ENCODE assay signal across 11 mouse cellular contexts in genomic region chr12:25160990-25161843, GRCm38 (mm10).
DNase-seq lines count a peak whose midpoint lies in the region; ATAC-seq lines count a peak whose summit lies in the region.
"Had no signal": no experiment of that assay in that cellular context is flagged by ENCODE, and none has a peak within 500 bp of the region (broad histone marks: within the 10 kb centered on the region; RNA-seq: fewer than 3 reads in every experiment).

No protein-coding gene starts in this region.

- intact Hi-C loops in left cerebral cortex, postnatal 36 days (cut with DNase I): loop anchor here (5.0 kb wide), 1 partner anchor 64 kb away; the partner anchor contains the start of gene Id2

- peaks cover 55% of the 10 kb centered on the region for H3K4me1 ChIP-seq in kidney, embryonic 15.5 days
- H3K4me1 ChIP-seq in forebrain, embryonic 15.5 days: no peaks in the 10 kb centered on the region

- no peak overlapping the region for H3K4me3 ChIP-seq in kidney, embryonic 15.5 days (replicated peaks)
- H3K4me3 ChIP-seq in forebrain, embryonic 15.5 days: no peak overlapping the region
- H3K4me3 ChIP-seq: embryonic facial prominence, embryonic 13.5 days; hindbrain, embryonic 12.5 days; limb, embryonic 15.5 days had no signal

- H3K36me3 ChIP-seq in kidney, embryonic 15.5 days: no peaks in the 10 kb centered on the region
- no peaks in the 10 kb centered on the region for H3K36me3 ChIP-seq in forebrain, embryonic 15.5 days
- H3K36me3 ChIP-seq: embryonic facial prominence, embryonic 13.5 days; hindbrain, embryonic 12.5 days; limb, embryonic 15.5 days had no signal

- H3K9me3 ChIP-seq in kidney, embryonic 15.5 days (replicated peaks): no peaks in the 10 kb centered on the region
- H3K9me3 ChIP-seq in forebrain, embryonic 15.5 days: no peaks in the 10 kb centered on the region
- H3K9me3 ChIP-seq: embryonic facial prominence, embryonic 13.5 days; hindbrain, embryonic 12.5 days; limb, embryonic 15.5 days had no signal

- no peaks in the 10 kb centered on the region for H3K27me3 ChIP-seq in kidney, embryonic 15.5 days
- no peaks in the 10 kb centered on the region for H3K27me3 ChIP-seq in forebrain, embryonic 15.5 days
- H3K27me3 ChIP-seq: embryonic facial prominence, embryonic 13.5 days; limb, embryonic 15.5 days had no signal

- peak; percentile 57 for DNase-seq in kidney, adult 11 months
- DNase-seq in brain, adult 2 months (ENCODE audit: low read depth, low spot score): peak; percentile 47
- DNase-seq in kidney, postnatal 36 days: peak; percentile 60 to 65
- DNase-seq in T-cell, adult 2 months (ENCODE audit: low spot score): no peak
- DNase-seq in ovary, postnatal 36 days (ENCODE audit: low spot score): no peak
- no peak for DNase-seq in left cerebral cortex, postnatal 36 days (ENCODE audit: low spot score in 2 of 2)

- no peak; the same call in 1 of the 2 replicates for ATAC-seq in kidney, embryonic 15.5 days (replicated peaks; ENCODE audit: low FRiP score)
- ATAC-seq in forebrain, embryonic 15.5 days (replicated peaks): peak; percentile 26; the same call in 1 of the 2 replicates

- no peak overlapping the region for H3K27ac ChIP-seq in kidney, embryonic 15.5 days
- H3K27ac ChIP-seq in forebrain, embryonic 15.5 days (replicated peaks): no peak overlapping the region
- H3K27ac ChIP-seq: embryonic facial prominence, embryonic 13.5 days; hindbrain, embryonic 12.5 days; limb, embryonic 15.5 days had no signal

- H3K9ac ChIP-seq in kidney, embryonic 15.5 days: no peak overlapping the region
- H3K9ac ChIP-seq in forebrain, embryonic 15.5 days (replicated peaks): no peak overlapping the region
- H3K9ac ChIP-seq: embryonic facial prominence, embryonic 13.5 days; hindbrain, embryonic 12.5 days; limb, embryonic 15.5 days had no signal

- WGBS in kidney, embryonic 15.5 days: 75% methylated on average over 15 of the region's 15 CpGs
- WGBS in forebrain, embryonic 15.5 days: 39% methylated on average over 15 of the region's 15 CpGs

- no peak overlapping the region for H3K4me2 ChIP-seq in kidney, embryonic 15.5 days
- no peak overlapping the region for H3K4me2 ChIP-seq in forebrain, embryonic 15.5 days (replicated peaks)
- H3K4me2 ChIP-seq: embryonic facial prominence, embryonic 13.5 days; hindbrain, embryonic 12.5 days; limb, embryonic 15.5 days had no signal

Comparison
In these comparisons a context has a peak if more than half of its experiments do, and no peak if none do; other contexts are left out.
1. DNase-seq: peak in kidney, adult 11 months (single experiment), brain, adult 2 months (single experiment) and kidney, postnatal 36 days (2 of 2); none in T-cell, adult 2 months (single experiment), ovary, postnatal 36 days (single experiment) and left cerebral cortex, postnatal 36 days (0 of 2).